Mouse (Mus musculus): ENCODE results near the gene Gm5538.

Gm5538 gene

DNA sequence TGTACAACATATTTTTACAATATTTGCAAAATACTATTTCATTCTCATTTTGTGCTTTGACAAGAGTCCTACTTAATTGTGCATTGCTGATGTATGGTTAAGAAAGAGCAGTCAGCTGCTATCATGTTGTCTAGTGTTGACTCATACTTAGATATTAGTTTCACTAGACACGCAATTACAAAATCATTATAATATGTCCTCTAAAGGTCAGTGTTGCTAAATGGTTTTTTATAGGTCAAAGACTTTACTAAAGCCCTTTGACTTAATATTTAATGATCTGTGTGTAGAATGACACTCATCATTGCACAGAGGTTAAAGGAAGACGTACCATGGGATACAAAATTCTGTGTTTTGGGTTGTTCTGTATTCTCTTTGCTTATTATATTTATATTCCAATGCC, at the start of gene Gm5538:
Gm5538 (plus strand) TSS at position 301 of the 400 bp plus-strand sequence.
- no peak for DNase-seq (ENCODE audit: low read depth, low spot score)

GRCm38 (mm10) chr3:59697391-59697790, 32.2 kb upstream of the Gm5538 start:
- no peak for DNase-seq (ENCODE audit: low read depth, low spot score)

DNA sequence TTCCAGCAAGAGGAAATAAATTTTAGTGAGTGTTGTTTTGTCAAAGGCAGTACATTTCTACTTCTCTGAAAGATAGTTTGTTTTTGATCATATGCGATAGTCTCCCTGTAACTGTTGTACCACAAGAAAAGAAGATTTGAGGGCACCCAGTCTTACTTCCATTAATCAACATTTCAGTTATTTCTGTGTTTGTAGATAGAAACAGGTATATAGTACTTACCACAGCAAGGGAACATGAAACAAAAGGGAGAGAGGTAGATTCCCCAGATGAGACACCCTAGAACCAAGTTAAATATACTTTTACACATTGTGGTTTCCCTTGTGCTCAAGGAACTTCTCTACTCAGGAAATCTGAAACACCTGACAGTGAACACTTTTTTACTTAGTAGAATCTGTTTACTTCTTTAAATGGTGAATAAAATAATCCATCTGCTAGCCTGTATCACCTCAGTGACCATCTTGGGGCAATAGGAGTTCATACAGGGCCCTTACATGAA, 26.9 kb upstream of the Gm5538 start:
- no peak for DNase-seq (ENCODE audit: low read depth, low spot score)

DNA sequence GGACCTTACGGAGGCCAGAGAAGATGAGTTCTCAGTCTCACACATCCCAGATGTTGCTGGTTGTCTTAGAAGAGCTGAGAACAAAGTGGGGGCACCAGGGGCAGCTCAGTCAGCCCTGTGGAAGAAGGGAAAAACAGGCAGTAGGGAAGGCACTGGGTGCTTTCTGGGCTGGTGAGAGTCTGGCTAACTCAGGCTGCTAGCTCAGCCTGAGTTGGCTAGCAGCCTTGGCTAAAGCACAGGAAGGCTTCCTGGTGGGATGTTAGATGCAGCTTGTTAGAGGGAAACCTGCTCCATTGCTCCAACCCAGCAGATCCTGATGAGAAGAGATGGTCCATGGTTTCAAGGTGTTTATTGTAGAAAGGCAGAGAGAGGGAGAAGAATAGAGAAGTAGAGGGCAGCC, 10.3 kb downstream of the Gm5538 start:
- DNase-seq (ENCODE audit: low read depth, low spot score): no peak

- DNase-seq (ENCODE audit: low read depth, low spot score): peak; percentile 22
These were observed 14.6 kb downstream of the Gm5538 start for GRCm38 (mm10) chr3:59744181-59744580.
